Mouse (Mus musculus) heart, postnatal 14 days (tissue): ENCODE measurements around the gene Acbd7. TPM values are rescaled to one million over a fixed set of nuclear protein-coding genes. Genes with fewer than 3 reads are reported as not detected.

Experiments used
- DNase-seq, 2 experiments: peaks; one replicate each; pipeline ENCODE4 v3.0.0; 2021 to 2022
- intact Hi-C: fragments of 180-260 bp; cut with DNase I; formaldehyde crosslinking; loops from one replicate; pipeline ENCODE4 v1.15.1; 2025
- total RNA-seq, 2 experiments: library from RNA; stranded (reverse); gene quantifications; 2 replicates each; pipeline ENCODE4 v1.2.3; 2021

Acbd7 gene
- total RNA-seq, 2 experiments from 2014 or later = 0.98 to 1.1 TPM

GRCm38 (mm10) chr2:3357887-3358286 lies 21.9 kb downstream of the Acbd7 start:
- no peak for DNase-seq
- intact Hi-C loops = no loop called here

DNA sequence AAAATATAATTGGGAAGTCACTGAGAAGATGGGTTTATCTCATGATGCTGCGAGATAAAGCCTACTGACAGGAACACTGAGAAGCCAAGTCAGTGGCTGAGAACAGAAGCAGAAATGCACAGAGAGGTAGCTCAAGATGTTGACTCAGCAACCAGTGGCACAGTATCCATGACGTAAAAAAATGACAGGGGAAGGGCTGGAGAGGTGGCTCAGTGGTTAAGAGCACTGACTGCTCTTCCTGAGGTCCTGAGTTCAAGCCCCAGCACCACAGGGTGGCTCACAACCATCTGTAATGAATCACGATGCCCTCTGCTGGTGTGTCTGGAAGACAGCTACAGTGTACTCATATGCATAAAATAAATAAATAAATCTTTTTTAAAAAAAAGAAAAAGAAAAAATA lies 25.1 kb downstream of the Acbd7 start:
- intact Hi-C loops = no loop called here

DNA sequence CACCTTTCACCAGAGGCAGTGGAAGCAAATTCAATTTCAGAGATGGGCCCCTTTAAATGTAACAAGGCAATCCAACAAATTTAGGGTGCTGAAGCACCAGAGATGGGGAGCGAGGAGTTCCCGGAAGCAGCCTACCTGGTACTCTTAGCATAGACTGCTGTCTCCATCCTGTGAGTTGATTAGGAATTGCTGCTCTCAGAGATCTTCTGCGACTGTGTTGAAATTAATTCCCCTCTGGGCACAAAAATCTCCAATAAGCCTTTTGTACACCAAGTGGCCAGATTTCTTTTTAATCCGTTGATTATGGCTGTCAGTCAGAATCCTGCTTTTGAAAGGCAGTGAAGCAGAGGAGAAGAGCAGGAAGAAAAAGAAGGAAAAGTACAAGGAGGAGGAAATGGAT lies 29.2 kb downstream of the Acbd7 start:
- intact Hi-C loops = no loop called here
- DNase-seq = no peak

More for the DNA sequence above, 25.1 kb downstream of the Acbd7 start:
- no peak for DNase-seq

GRCm38 (mm10) chr2:3387105-3387860 lies 51.3 kb downstream of the Acbd7 start:
- no peak for DNase-seq

More at GRCm38 (mm10) chr2:3387105-3387860, 51.3 kb downstream of the Acbd7 start:
- intact Hi-C loops = no loop called here

Other genes with a start within 250 kb of the Acbd7 start
- 10 to 100 TPM; 20.9 to 22.4 TPM for gene Fam171a1, start 221.9 kb upstream of the Acbd7 start, total RNA-seq
- 10 to 100 TPM; 11.2 to 12.5 TPM for gene Nmt2, start 52.0 kb upstream of the Acbd7 start, total RNA-seq
- 1 to 10 TPM; 4.1 to 4.7 TPM for gene Rpp38, start 3.5 kb upstream of the Acbd7 start, total RNA-seq
- not detected for gene Olah, start 61.0 kb downstream of the Acbd7 start, total RNA-seq
- 1 to 10 TPM; 2.2 to 3.0 TPM for gene Meig1, start 86.5 kb downstream of the Acbd7 start, total RNA-seq
- 1 to 10 TPM; 3.6 to 3.8 TPM for gene Dclre1c, start 88.0 kb downstream of the Acbd7 start, total RNA-seq
- gene Suv39h2, start 138.9 kb downstream of the Acbd7 start, total RNA-seq = under 1 TPM; 0.74 to 0.76 TPM
- 1 to 10 TPM; 1.4 to 2.0 TPM for gene Gm45902, start 176.6 kb downstream of the Acbd7 start, total RNA-seq
- 10 to 100 TPM; 25.5 to 27.1 TPM for gene Hspa14, start 176.6 kb downstream of the Acbd7 start, total RNA-seq
- 10 to 100 TPM; 13.9 to 14.0 TPM for gene Cdnf, start 176.9 kb downstream of the Acbd7 start, total RNA-seq
- 10 to 100 TPM; 10.2 to 14.1 TPM for gene Fam107b, start 234.3 kb downstream of the Acbd7 start, total RNA-seq